Mouse (Mus musculus) lung, postnatal 4 days (tissue): ENCODE measurements around the gene Hsd17b2.

ENCODE experiments used
- DNase-seq, 2 experiments: peaks; one replicate each; pipeline ENCODE4 v3.0.0; 2021

Hsd17b2 gene

DNA sequence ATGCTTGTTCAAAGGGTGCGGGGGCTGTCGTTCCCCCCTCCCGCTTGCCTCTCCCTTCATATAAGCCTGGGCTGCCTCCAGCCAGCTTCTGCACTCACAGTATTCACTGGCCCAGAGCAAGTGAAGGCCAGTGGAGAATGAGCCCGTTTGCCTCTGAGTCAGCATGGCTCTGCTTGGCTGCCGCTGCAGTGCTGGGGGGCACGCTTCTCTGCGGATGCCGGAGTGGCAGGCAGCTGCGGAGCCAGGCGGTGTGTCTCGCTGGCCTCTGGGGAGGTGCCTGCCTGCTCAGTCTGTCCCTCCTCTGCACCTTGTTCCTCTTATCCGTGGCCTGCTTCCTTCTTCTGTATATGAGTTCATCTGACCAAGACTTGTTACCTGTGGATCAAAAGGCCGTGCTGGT is at the start of gene Hsd17b2:
Gene Hsd17b2 (plus strand): TSS at position 46 of the 400 bp plus-strand sequence.
- peak in 1 of 2 experiments; percentile 31 for DNase-seq

DNA sequence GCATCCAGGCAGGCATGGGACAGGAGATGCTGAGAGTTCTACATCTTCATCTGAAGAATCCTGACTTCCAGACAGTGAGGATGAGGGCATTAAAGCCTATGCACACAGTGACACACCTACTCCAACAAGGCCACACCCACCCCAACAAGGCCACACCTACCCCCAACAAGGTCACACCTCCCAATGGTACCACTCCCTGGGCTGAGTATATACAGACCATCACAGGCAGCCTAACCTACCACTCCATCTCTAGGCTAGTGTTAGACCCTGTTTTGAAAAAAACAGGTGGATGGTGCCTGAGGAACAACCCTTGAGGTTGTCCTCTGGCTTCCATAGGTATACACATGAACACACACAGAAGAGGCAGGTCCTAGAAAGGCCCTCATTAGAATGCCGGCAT is 49.4 kb upstream of the Hsd17b2 start:
- no peak for DNase-seq

DNA sequence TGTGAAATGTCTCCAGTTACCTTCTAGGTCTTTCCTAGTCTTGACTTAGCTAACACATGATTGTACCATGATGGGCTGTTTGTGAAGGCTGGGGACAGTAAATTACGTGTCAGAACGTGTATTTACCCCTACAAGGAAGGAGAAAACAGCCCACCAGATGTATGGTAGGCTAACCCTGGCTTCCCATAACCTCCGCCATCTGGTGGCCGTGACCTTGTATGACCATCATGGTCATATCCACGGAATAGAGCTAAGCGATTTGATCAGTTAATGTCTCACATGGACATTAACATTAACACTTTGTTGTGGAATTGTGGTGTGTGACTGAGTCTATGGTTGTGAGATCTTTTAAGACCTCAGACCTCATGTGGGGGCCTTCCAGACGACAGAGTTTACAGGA is 42.7 kb upstream of the Hsd17b2 start:
- DNase-seq = no peak

DNA sequence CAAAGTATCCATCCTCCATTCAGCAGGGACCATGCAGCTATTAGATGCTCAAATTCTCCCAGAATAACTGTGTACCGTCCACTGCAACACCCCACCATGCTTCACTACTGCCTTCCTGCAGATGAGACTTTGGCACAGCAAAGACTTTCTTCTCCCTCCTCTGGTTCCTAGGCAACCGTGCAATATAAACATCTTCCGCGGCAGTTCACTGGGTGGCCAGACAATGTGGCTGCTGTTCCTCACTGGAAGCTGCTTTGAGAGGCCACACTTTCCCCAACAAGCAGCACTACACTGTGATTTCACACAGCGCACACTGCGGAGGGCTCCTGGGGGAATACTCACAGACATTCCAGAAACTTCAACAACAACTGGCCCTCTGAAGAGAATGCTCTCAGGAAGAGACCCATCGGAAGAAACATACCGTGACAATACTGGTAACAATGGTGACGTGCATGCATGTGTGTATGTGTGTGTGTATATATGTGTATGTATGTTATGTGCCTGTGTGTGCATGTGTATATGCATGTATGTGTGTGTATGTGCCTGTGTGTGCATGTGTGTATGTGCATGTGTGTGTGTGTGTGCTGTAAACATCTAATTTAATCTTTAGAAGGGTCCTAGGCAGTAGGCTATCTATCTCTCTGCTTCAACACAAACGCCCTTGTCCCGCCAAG is 41.2 kb upstream of the Hsd17b2 start:
- peak; percentile 22 to 57 for DNase-seq

DNA sequence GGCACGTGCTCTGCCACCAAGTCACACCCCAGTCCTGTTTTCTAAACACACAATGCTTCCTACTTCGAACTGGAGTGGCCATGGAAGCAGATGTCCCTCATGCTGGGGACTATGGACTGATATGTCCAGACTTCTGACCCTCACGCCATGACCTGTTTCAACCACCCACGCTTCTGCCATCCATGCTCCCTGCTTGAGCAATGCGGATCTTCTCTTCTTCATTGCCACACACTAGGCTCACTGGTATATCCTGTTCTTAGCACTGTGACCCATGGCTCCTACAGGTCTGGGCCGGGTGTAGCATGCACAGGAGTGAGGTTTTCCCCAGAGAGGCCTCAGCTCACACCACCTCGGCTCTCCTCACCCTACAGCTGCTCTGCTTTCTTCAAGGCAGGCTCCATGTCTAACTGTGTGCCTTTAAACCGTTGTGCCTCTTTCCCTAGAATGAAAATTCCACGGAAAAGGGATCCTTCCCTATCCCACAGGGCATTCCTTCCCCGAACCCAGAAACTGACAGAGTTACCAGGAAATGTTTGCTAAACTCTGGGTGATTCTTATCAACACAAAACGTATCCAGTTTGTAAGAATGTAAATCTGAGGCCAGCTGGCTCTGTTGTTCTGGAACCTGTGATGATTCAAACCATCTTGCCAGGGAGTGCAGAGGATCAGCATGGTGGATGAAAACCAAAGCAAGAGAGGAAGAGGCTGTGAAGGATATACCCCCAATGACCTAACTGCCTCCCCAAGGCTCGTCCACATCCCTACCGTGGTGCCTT is 34.2 kb upstream of the Hsd17b2 start:
- DNase-seq = no peak

DNA sequence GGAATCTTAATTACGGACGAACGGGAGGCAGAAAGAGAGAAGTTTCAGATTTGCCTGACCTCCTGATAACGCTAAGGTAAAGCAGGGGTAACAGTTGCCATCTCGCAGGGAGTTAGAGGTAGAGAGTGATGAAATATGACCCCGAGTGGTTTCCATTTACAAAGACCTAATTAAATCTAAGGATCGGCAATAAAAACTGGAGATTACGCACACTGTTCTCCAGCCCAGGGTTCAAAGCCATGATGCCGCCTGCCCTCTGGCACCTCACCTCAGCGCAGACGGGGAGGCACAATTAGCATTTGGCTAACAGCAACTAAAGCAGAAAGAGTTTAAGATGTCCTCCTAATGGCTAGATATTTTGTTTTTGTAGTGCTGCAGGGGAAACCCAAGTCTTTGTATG is 31.2 kb upstream of the Hsd17b2 start:
- DNase-seq = no peak

DNA sequence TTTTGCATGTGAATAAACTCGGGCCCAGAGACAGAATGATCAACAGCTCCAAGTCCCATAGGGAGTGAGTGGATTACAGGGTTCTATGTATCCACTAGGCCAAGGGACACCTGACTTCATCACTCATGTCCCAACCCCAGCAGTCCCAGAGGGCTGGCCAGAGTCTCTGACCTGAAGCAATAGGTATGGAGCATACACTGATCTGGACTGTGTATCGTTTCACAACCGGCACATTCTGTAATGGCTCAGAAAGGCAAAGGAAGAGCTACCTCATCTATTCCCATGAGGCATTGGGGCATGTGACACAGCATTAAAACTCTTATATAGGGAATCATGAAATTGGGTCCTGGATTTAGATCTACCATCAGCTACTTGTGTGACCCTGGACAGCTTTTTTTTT is 29.1 kb upstream of the Hsd17b2 start:
- no peak for DNase-seq

DNA sequence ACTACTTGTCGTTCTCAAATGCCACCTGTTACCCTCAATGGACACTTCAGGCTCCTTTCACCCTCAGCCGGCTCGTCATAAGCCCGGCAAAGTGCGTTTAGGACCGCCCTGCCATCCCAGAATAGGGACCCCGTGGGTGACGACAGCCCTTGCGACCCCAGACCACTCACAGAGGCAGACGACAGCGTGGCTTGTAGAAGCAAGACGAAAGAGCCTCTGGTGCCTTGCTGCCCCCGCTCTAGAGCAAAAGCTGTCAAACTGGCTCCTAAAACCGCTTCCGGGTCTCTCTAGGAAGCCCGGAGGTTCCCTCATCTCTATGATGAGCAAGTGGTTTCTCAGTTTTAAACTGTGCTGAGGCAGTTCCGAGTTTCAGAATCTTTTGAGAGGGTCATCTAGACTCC is 28.3 kb upstream of the Hsd17b2 start, which contains the start of gene Sdr42e1:
Gene Sdr42e1 (minus strand): TSS at position 260 of the 401 bp plus-strand sequence.
- DNase-seq = peak; percentile 46 to 67

DNA sequence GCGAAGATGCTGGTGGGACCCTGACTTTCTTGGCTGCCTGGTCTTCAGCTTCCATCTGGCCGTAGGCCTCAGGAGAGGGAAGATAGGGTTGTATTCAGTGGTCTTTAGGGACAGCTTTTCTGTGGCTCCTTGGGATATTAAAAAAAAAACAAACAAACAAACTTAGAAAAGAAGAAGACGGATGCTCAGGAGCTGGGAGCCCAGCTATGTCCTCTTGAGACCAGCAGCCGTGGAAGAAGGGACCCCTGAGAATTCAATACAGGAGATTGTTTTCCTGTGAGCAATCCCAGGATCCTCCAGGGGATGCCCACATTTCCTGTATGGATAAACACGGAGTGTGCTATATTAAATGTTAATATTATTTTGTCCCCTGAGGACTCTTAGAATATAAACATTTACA is 26.5 kb upstream of the Hsd17b2 start:
- DNase-seq = no peak

DNA sequence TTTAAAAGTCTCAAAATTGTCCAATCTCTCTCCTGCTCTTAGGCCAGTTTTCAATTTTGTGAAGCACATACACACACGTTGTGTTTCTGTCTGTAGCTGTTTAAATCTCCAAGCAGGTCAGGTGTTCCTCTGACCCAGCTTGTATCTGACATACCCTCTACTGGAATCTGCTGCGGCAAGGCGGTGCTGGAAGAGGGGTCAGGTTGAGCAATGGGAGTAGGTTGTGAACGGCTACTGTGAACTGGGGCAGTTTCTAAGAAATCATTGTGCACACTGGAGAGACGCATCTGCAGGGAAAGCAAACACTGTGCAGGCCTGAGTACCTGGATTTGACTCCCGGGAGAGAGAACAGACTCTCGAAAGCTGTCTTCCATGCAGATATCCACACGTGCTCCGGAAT is 25.2 kb upstream of the Hsd17b2 start:
- no peak for DNase-seq

DNA sequence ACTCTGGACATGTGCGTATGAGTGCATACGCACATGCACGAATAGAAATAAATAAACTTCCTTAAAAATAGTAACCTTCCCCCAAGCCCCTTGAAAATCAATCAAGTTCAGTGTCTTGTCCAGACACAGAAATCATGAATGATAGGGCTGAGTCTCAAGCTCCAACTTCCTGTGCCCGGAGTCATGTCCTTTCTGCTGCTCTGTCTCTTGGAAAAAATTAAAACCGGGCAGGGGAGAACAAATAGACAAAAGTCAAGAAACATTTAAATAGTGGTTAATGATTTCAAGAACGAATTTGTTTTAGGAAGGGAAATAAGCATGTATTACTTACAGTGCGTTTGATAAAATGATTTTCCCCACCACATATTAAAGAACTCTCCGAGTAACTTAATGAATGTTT is 24.7 kb upstream of the Hsd17b2 start:
- no peak for DNase-seq

DNA sequence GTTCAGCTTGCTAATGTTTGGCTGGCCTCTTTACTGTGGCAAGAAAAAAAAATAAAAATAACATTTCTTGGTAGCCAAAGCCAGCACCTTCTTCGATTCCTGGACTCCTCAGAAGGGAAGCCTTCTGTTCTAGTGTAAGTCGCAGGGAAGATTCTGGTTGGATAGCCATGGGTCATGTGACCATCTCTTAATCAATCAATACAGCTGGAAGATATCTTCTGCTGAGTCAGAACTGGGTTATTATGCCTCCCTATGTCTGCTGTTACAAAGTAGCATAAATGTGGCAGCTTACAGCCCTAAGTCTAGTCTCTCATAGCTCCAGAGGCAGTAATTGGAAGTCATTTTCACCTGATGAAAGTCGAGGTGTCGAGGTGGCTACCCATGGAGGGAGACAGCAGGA is 23.1 kb upstream of the Hsd17b2 start:
- DNase-seq = no peak

DNA sequence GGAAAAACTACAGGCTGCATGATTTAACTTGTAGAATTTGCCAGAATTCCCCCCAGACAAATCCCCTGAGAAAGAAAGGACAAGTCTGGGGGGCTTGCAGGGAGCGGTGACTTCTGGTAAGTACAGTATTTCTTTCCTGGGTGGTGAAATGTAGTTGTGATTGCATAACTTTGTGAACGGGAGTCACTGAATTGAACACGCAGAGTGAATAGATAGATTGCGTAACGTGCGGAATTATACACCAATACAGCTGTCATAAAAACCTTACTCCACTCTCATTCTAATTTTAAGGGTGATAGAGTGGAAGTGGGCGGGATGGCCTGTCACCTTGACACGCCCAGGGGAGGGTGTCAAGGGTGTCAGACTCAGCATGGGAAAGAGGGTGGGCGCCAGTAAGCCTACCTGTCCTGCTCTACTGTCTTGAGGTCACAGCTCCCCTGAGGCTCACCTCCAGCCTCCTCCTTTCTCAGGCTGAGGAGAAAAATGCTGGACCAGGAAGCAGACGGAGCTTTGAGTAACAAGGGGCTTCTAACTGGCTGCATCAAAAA is 17.7 kb upstream of the Hsd17b2 start:
- DNase-seq = no peak

DNA sequence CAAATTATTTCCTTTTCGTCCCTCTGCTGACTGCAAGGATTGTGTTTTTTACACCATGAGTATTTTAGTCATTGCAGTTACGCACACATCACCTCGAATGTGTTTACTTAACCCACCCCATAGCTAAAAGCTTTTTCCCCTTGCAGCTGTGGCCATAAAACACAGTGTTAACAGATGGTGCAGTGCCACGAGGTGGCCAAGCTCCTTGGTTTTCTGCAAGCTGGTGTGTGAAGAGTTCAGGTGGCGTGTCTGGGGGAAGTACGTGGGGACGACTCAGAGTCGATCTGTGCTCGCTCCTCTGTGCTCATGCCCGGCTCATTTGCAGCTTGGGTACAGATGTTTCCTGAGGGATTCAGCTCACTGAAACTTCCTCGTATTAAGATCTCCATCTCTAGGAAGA is 17.2 kb upstream of the Hsd17b2 start:
- DNase-seq = no peak

DNA sequence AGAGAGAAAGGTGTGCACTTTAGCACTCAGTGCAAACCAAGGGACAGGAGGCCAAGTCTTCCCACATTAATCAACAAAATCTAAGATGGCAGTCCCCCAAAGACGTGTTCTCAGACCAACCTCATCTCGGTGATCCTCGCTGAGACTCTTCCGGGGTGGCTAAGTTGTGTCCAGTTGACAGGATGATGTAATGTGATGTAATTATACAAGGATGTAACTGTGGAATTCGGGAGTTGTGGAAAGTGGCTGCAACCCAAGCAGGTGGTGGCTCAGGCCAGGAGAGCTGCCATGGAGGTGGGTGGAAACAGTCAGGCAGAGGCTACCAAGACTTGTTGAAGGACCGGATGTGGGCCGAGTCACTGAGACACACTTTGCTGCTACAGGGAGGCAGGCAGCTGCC is 13.8 kb upstream of the Hsd17b2 start:
- no peak for DNase-seq

DNA sequence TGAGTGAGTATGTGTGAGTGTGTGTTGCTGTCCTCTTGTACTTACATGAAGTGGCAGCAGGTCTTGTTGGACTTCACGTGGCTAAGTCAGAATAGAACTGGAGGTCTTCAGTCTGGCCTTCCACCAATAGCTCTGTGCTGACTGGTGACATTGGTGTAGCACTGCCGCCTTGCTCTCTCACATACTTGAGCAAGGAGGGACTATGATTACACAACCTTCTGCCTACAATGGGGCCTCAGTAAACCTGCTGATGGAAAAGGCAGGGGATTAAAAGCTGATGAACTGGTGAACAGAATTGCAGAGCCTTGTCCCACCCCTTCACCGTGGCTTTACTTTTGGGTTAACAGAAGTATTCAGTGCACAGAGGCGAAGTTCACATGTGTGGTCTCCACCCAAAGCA is 9.6 kb upstream of the Hsd17b2 start:
- DNase-seq = no peak

DNA sequence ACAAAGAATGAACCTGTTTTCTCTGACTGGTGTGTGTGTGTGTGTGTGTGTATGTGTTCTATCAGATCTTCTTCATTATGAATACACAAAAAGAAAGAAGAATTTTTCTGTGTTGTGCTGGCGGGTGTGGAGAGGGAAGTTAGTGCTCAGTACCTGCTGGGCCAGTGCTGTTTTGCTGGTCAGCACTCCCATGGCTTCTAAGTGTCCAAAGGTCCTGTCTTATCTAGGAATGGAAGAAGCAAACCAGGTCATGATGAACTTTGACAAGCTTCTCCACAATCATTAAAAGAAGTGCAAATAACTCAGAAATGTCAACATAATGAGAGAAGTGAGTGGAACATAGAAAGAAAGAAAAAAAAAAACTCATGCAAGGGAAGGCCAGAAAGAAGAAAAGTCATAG is 6.1 kb upstream of the Hsd17b2 start:
- no peak for DNase-seq

DNA sequence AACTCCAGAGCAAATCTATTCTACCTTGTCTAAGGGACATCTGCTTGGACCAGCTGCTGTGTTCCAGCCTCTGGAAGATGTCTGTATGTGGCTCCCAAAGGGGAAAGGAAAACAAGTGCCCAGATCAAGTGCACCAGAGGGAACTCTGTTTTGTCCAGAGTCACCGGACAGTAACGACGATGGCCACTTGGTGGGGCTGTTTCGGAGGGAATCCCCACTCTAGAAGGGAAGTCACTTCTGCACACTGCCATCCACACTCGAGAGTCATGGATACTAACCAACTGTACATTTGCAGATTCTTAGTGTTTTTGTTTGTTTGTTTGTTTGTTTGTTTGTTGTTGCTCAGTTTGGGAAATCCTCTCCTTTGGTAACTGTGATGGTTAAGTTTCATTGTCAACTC is 4.5 kb upstream of the Hsd17b2 start:
- DNase-seq = peak in 1 of 2 experiments; percentile 52

DNA sequence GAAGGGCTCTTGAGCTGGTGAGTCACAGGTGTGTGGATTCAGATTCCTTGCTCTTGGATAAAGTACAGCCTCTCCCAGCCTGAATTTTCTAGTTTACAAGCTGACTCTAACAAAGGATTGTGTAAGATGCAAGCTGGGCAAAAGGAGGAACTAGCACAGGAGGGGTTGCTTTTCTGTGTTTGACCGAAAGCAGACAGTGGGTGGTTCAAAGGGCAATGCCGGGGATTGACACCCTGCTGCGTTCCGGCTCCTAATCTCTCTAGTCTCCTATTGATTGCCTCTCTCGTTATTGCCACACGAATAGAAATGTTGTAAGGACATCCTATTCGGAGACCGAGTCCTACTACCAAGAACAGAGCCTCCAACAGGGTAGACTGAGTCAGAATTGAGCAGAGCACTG is 1.0 kb upstream of the Hsd17b2 start:
- DNase-seq = peak in 1 of 2 experiments; percentile 11

DNA sequence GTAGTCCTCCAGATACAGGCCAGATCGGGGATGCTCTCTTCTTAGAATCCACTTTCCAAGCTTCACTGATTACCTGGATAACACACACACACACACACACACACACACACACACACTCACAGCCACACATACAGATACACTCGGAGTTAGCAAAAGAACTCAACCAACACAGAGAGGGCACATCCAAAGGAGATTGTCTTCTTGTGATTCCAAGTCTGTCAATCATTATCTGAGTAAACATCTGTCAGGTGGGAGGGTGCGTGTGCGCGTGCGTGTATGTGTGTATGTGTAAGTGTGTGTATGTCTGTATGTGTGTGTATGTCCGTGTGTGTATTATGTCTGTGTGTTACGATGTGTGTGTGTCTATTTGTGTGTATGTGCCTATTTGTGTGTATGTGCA is 458 bp upstream of the Hsd17b2 start:
- no peak for DNase-seq

DNA sequence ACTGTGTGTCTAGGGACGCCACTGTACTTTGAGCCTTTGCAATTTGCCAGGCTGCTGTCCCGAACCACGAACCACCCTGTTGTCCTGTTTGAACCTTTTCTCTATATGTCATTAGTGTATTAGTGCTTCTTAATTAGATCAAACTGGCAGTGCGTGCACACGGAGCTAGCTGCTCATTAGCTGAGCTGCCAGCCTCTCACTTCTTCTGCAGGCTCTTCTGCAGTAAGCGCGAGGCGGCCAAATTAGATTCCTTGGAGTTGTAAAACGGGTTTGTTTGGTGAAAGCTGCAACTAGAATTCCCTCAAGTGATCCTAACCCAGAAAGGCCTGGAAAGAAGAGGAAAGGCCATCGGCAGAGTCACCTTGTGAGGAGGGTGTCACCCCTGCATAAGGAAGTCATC is 997 bp downstream of the Hsd17b2 start:
- no peak for DNase-seq

DNA sequence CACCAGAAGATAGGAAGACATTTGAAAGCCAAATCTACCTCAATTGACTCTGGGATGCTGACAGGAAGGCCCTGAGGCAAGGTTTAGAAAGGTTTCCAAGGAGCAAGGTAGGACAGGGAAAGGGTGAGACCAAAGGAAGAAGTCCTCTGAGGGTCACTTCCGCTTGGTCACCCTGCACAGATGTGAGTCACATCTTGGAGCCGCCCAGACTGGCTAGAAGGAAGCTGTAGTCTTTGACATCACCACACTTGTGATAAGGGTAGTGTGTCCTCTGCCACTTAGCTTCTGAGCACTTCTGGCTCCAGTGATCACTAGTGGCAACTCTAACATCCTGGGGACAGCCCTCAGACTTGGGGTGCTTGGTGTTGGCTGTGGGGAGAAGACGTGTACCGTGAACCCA is 4.4 kb downstream of the Hsd17b2 start:
- no peak for DNase-seq

DNA sequence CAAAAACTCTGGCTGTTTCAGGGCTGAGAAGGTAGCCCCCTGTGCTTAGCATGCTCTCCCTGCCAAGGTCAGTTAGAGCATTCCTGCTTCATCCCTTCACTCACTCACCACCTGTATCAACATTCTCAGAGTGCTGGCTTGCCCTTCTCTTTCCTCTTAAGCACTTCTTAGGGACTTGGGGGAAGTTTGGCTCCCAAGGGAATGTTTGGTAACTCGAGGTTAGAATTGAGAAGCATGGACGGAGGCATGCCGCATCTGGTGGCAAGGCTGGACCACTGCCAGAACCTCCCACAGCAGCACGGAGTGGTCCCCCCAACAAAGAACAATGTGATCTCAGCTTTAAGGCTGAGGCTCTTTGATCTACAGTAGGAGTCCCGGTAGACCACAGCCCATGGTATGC is 10.5 kb downstream of the Hsd17b2 start:
- DNase-seq = no peak

DNA sequence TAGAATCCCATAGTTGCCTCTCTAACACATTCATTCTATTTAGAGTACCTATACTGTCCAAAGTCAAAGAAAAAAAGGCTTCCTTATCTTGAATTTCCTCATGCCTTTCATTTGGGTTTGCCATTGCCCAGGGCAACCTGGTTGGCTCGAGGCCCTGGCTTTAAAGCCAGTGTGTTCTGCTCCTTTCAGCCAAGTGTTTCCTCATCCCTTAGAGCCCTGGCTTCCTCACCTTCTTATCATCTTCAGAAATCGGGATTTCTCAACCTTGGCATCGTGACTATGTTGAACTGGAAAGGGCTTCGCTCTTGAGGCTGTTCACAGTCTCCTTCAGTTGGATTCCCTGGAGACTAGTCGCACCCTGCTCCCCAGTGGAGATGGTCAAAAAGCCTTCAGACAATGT is 12.9 kb downstream of the Hsd17b2 start:
- DNase-seq = peak; percentile 29 to 66
